Mouse (Mus musculus) cerebellum, adult 2 months (tissue): ENCODE data around the gene Axdnd1.

Source experiments
- CTCF ChIP-seq: fragments of 200-500 bp; IDR thresholded peaks from 2 replicates; pipeline ENCODE4 v1.5.1; 2011; ENCODE audit warnings: low read depth, mild to moderate bottlenecking, control low read depth, low read length, moderate library complexity, borderline replicate concordance; ENCODE audit not compliant: insufficient read depth
- POLR2A ChIP-seq: fragments of 200-500 bp; IDR thresholded peaks from 2 replicates; pipeline ENCODE4 v1.6.1; 2011; ENCODE audit warnings: low read length, control low read depth, borderline replicate concordance; ENCODE audit not compliant: insufficient read depth

DNA sequence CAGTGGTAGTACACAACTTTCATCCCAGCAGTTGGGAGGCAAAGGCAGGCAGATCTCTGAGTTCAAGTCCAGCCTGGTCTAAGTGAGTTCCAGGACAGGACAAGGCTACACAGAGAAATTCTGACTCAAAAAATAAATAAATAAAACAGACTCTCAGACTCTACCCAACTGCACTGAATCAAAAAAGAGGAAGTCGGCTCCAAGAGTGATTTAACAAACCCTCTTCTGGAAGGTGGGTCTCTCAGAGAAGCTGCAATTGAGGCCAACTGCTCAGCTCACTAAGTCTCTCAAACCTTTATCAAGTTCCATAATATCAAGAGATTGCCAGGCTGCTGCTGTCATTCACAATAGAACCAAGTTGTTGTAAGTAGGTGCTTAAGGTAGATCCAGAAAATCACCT lies 112.4 kb downstream of the Axdnd1 start:
- TF ChIP-seq CTCF (no peak), POLR2A (no peak)
